Mouse (Mus musculus): ENCODE measurements at regions not wholly inside any gene's neighbourhood (a gene's known extent, or its start where the extent isn't known, plus 50 kb on each side); places are given as distances from the start of the nearest gene placed in this dataset.

- H3K4me2 ChIP-seq: no peak overlapping the region
- no peaks in the 10 kb centered on the region for H3K36me3 ChIP-seq
- no peaks in the 10 kb centered on the region for H3K9me3 ChIP-seq
- H3K4me1 ChIP-seq: no peaks in the 10 kb centered on the region
- no peak for ATAC-seq (ENCODE audit: borderline replicate concordance, extremely low read depth, low FRiP score, low TSS enrichment)
- H3K27me3 ChIP-seq: no peaks in the 10 kb centered on the region
- H3K9ac ChIP-seq: no peak overlapping the region
- H3K4me3 ChIP-seq: no peak overlapping the region
- WGBS: 78% methylated on average over 9 of the region's 9 CpGs
- H3K27ac ChIP-seq: no peak overlapping the region
Observed at GRCm38 (mm10) chr13:29015605-29015994, 62.1 kb upstream of the Sox4 start.

- Histone ChIP-seq H3K4me2 (no peak overlapping the region), H3K4me3 (no peak overlapping the region), H3K27ac (no peak overlapping the region), H3K36me3 (no peaks in the 10 kb centered on the region), H3K9ac (no peak overlapping the region), H3K9me3 (no peaks in the 10 kb centered on the region), H3K4me1 (no peaks in the 10 kb centered on the region), H3K27me3 (no peaks in the 10 kb centered on the region)
- WGBS: 63% methylated on average over 13 of the region's 13 CpGs
- ATAC-seq (ENCODE audit: borderline replicate concordance, extremely low read depth, low FRiP score, low TSS enrichment): no peak
Observed at GRCm38 (mm10) chr13:29014827-29015604, 61.5 kb upstream of the Sox4 start.

GRCm38 (mm10) chr13:29014066-29014826, 60.7 kb upstream of the Sox4 start:
- H3K27ac ChIP-seq: no peak overlapping the region
- H3K27me3 ChIP-seq: no peaks in the 10 kb centered on the region
- no peak overlapping the region for H3K9ac ChIP-seq
- no peaks in the 10 kb centered on the region for H3K4me1 ChIP-seq
- H3K9me3 ChIP-seq: no peaks in the 10 kb centered on the region
- no peak overlapping the region for H3K4me2 ChIP-seq
- H3K36me3 ChIP-seq: no peaks in the 10 kb centered on the region
- WGBS: 76% methylated on average over 15 of the region's 15 CpGs
- ATAC-seq (ENCODE audit: borderline replicate concordance, extremely low read depth, low FRiP score, low TSS enrichment): no peak
- H3K4me3 ChIP-seq: no peak overlapping the region

GRCm38 (mm10) chr13:29006467-29006866, 53.0 kb upstream of the Sox4 start:
- Histone ChIP-seq H3K4me1 (no peaks in the 10 kb centered on the region), H3K27ac (no peak overlapping the region), H3K9ac (no peak overlapping the region), H3K27me3 (no peaks in the 10 kb centered on the region), H3K4me3 (no peak overlapping the region), H3K4me2 (no peak overlapping the region), H3K36me3 (no peaks in the 10 kb centered on the region), H3K9me3 (no peaks in the 10 kb centered on the region)
- no peak for ATAC-seq (ENCODE audit: borderline replicate concordance, extremely low read depth, low FRiP score, low TSS enrichment)
